Mouse (Mus musculus): ENCODE results near the gene Apc2.

Gene Apc2

GRCm38 (mm10) chr10:80294311-80294710, 1.5 kb upstream of the Apc2 start:
- DNase-seq (ENCODE audit: low spot score), result no peak

- DNase-seq (ENCODE audit: low spot score), result no peak
Observed at GRCm38 (mm10) chr10:80294788-80295303, 931 bp upstream of the Apc2 start.

GRCm38 (mm10) chr10:80296824-80297223, 1.0 kb downstream of the Apc2 start:
- DNase-seq (ENCODE audit: low spot score), result no peak

- DNase-seq (ENCODE audit: low spot score), result no peak
Observed at GRCm38 (mm10) chr10:80297526-80298133, 1.9 kb downstream of the Apc2 start.

GRCm38 (mm10) chr10:80298571-80299281, 2.9 kb downstream of the Apc2 start:
- peak; percentile 68 for DNase-seq (ENCODE audit: low spot score)

- no peak for DNase-seq (ENCODE audit: low spot score)
Observed at GRCm38 (mm10) chr10:80299301-80299700, 3.5 kb downstream of the Apc2 start.

- no peak for DNase-seq (ENCODE audit: low spot score)
Observed at GRCm38 (mm10) chr10:80299824-80300223, 4.0 kb downstream of the Apc2 start.

GRCm38 (mm10) chr10:80300672-80301181, 5.0 kb downstream of the Apc2 start:
- no peak for DNase-seq (ENCODE audit: low spot score)

- no peak for DNase-seq (ENCODE audit: low spot score)
Observed at GRCm38 (mm10) chr10:80301256-80302081, 5.7 kb downstream of the Apc2 start.

- DNase-seq (ENCODE audit: low spot score), result no peak
Observed at GRCm38 (mm10) chr10:80302082-80302355, 6.2 kb downstream of the Apc2 start.

GRCm38 (mm10) chr10:80302471-80302881, 6.7 kb downstream of the Apc2 start:
- DNase-seq (ENCODE audit: low spot score), result no peak

- no peak for DNase-seq (ENCODE audit: low spot score)
Observed at GRCm38 (mm10) chr10:80304458-80304857, 8.7 kb downstream of the Apc2 start.

- no peak for DNase-seq (ENCODE audit: low spot score)
Observed at GRCm38 (mm10) chr10:80304862-80305261, 9.1 kb downstream of the Apc2 start.

- DNase-seq (ENCODE audit: low spot score), result no peak
Observed at GRCm38 (mm10) chr10:80311560-80311959, 15.8 kb downstream of the Apc2 start.

GRCm38 (mm10) chr10:80312586-80313504, 17.1 kb downstream of the Apc2 start:
- DNase-seq (ENCODE audit: low spot score), result no peak

GRCm38 (mm10) chr10:80313627-80314201, 17.9 kb downstream of the Apc2 start:
- DNase-seq (ENCODE audit: low spot score), result no peak

GRCm38 (mm10) chr10:80314494-80315001, 18.8 kb downstream of the Apc2 start:
- no peak for DNase-seq (ENCODE audit: low spot score)

GRCm38 (mm10) chr10:80315315-80315714, 19.5 kb downstream of the Apc2 start:
- no peak for DNase-seq (ENCODE audit: low spot score)

GRCm38 (mm10) chr10:80316359-80316781, 20.6 kb downstream of the Apc2 start:
- no peak for DNase-seq (ENCODE audit: low spot score)

GRCm38 (mm10) chr10:80317011-80317410, 21.2 kb downstream of the Apc2 start:
- no peak for DNase-seq (ENCODE audit: low spot score)

- DNase-seq (ENCODE audit: low spot score), result peak; percentile 68
Observed at GRCm38 (mm10) chr10:80320340-80320760, 24.6 kb downstream of the Apc2 start, which contains the start of gene 2310011J03Rik. Gene 2310011J03Rik, minus strand, starts transcription at chr10:80320537.

Data from layer of hippocampus, adult 9-10 months (tissue).